Mouse (Mus musculus) hindbrain, embryonic 13.5 days (tissue): ENCODE results near the gene Edem2. TPM values are rescaled to one million over a fixed set of nuclear protein-coding genes. Genes with fewer than 3 reads are reported as not detected.
"Not testable (repeated sequence)": the region's sequence is repeated elsewhere in the genome, so short reads cannot be mapped to it uniquely, and the experiment has no call there.

ENCODE experiments used
- ATAC-seq: fragments of 200-750 bp; cut with Nextera tagmentation; 2 replicates; pipeline ENCODE4 v1.8.0; 2017; ENCODE audit warnings: moderate TSS enrichment; ENCODE audit not compliant: low FRiP score
- H3K27ac ChIP-seq: fragments of 300-500 bp; sonication (generic); 2 replicates; pipeline ENCODE4 v1.5.1; 2015; ENCODE audit warnings: inconsistent platforms, mild to moderate bottlenecking, moderate library complexity
- H3K27me3 ChIP-seq: fragments of 300-500 bp; sonication (generic); 2 replicates; pipeline ENCODE4 v1.6.1; 2015; ENCODE audit warnings: mild to moderate bottlenecking, inconsistent platforms
- H3K36me3 ChIP-seq: fragments of 300-500 bp; sonication (generic); 2 replicates; pipeline ENCODE4 v1.6.1; 2015; ENCODE audit warnings: mild to moderate bottlenecking, inconsistent platforms
- H3K4me1 ChIP-seq: fragments of 300-500 bp; sonication (generic); replicated peaks from 2 replicates; pipeline ENCODE4 v1.6.1; 2015; ENCODE audit warnings: inconsistent platforms
- H3K4me2 ChIP-seq: fragments of 300-500 bp; sonication (generic); 2 replicates; pipeline ENCODE4 v1.6.1; 2015; ENCODE audit warnings: inconsistent platforms, mild to moderate bottlenecking, moderate library complexity
- H3K4me3 ChIP-seq: fragments of 300-500 bp; sonication (generic); 2 replicates; pipeline ENCODE4 v1.5.1; 2015; ENCODE audit warnings: mild to moderate bottlenecking, inconsistent platforms
- H3K9ac ChIP-seq: fragments of 300-500 bp; sonication (generic); 2 replicates; pipeline ENCODE4 v1.6.1; 2015; ENCODE audit warnings: mild to moderate bottlenecking, inconsistent platforms
- H3K9me3 ChIP-seq: fragments of 300-500 bp; sonication (generic); 2 replicates; pipeline ENCODE4 v1.6.1; 2016; ENCODE audit warnings: inconsistent platforms
- WGBS: fragments of 180-500 bp; shearing (Covaris S2); methylation state at CpG from one replicate; pipeline ENCODE4 v1.1.7; 2015; 5-methylcytosine and 5-hydroxymethylcytosine counted together
- polyA plus RNA-seq: library from polyadenylated mRNA; unstranded; fragments of >200 nt; fragmentation: Nextera tagmentation; extraction: Ambion mirVana; gene quantifications from 2 replicates; pipeline ENCODE4 v1.2.1, GENCODE M21; 2015

Edem2 gene
- polyA plus RNA-seq, 1 experiment from 2014 or later: 45.3 TPM

DNA sequence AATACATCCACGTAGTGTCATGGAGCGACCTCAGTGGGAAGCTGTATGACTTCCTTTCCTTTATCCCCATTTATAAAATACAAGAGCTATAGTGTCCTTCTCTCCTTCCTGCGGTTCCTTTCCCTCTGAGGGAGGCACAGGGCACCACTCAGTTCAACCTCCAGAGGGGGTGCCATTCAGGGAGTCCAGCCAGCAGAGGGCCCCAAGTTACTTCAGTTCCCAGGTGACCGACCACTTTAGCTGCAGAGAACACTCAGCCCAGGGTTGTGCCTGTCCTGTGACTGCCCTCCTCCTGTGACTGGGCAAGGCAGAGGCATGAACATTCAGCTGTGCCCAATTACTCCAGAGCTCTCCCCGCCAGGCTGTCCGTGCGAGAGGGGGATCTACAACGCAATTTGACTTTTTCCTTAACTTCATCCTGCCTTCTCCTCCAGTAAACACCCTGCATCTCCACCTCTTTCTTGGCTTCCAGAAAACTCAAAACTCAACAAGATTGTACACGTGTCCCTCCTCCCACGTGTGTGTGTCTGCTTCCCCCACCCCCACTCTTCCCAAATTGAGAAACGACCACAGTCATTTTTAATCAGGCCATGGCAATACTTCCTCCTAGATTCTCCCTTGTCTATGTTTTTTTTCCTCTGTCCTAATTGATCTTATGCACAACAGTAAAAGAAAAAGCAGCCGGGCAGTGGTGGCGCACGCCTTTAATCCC, 27.7 kb upstream of the Edem2 start:
- no peak for ATAC-seq
- Histone ChIP-seq H3K9ac (no peak overlapping the region), H3K4me2 (no peak overlapping the region), H3K27me3 (peaks cover 13% of the 10 kb centered on the region; the same call in 1 of the 2 replicates), H3K4me1 (no peaks in the 10 kb centered on the region), H3K27ac (no peak overlapping the region), H3K36me3 (no peaks in the 10 kb centered on the region), H3K9me3 (no peaks in the 10 kb centered on the region), H3K4me3 (no peak overlapping the region)
- 66% methylated on average over 14 of the region's 14 CpGs for WGBS

DNA sequence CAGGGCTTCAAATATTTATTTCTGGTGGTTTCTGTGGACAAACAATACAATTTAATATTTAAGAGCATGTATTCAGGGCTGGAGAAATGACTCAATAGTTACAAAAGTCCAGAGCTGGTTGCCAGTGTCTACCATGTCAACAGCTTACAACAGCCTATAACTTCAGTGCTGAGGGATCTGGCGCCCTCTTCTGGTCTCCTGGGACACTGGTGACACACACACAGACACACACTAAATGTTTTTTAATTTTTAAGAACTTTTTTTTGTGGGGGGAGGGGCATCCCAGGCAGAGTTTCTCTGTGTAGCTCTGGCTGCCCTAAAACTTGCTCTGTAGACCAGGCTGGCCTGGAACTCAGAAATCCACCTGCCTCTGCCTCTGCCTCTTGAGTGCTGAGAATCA, 26.5 kb upstream of the Edem2 start:
- H3K27ac ChIP-seq: no peak overlapping the region
- H3K9ac ChIP-seq: no peak overlapping the region
- no peak for ATAC-seq
- H3K9me3 ChIP-seq: no peaks in the 10 kb centered on the region
- no peak overlapping the region for H3K4me3 ChIP-seq
- H3K4me2 ChIP-seq: no peak overlapping the region
- peaks cover 6% of the 10 kb centered on the region for H3K4me1 ChIP-seq
- peaks cover 25% of the 10 kb centered on the region for H3K27me3 ChIP-seq
- WGBS: 0% methylated on average over 1 of the region's 1 CpGs
- H3K36me3 ChIP-seq: no peaks in the 10 kb centered on the region

DNA sequence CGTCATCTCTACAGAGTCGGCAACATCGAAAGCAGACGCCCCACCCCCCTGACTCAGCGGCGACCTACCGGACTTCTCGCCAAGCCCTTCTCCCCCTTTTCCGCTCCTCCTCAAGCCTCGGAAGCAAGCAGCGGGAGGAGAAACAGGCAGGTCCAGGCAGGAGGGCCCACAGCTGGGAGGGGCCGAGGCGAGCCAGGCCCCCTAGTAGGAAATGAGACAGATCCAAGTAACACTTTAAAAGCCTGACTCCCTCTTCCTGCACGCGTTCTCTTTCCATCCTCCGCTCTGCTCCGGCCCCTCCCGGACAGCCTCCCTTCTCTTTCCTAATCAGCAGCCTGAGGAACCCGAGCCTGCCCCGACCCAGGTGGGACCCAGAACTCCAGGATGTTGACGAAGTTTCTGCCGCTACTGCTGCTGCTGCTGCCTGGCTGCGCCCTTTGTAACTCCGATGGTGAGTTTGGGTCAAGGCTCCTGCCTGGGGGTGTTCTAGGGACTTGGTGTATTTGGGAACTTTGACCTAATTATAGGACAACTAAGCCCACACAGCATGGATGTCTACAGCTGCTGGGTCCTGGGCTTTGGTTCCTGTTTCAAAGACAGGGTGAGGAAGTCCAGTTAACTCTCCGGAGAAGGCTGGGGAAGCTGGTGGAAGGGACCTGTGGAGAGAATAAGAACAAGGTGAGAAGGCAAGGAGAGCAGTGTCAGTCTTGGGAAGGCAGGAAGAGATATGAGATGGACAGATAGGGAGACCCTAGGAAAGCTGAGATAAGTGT, 21.9 kb upstream of the Edem2 start, which contains the start of gene Procr:
TSS of gene Procr (plus strand) at position 104 of the 773 bp plus-strand sequence.
- H3K27ac ChIP-seq: no peak within 1 kb of the TSS
- 3% methylated on average over 25 of the region's 25 CpGs for WGBS
- peaks cover 6% of the 10 kb centered on the region for H3K4me1 ChIP-seq
- no peak for ATAC-seq
- H3K4me2 ChIP-seq: peak within 1 kb of the TSS; percentile 54
- H3K4me3 ChIP-seq: peak within 1 kb of the TSS; percentile 23
- H3K36me3 ChIP-seq: no peaks in the 10 kb centered on the region
- H3K9ac ChIP-seq: peak within 1 kb of the TSS; percentile 58
- peaks cover 17% of the 10 kb centered on the region for H3K27me3 ChIP-seq
- H3K9me3 ChIP-seq: no peaks in the 10 kb centered on the region

DNA sequence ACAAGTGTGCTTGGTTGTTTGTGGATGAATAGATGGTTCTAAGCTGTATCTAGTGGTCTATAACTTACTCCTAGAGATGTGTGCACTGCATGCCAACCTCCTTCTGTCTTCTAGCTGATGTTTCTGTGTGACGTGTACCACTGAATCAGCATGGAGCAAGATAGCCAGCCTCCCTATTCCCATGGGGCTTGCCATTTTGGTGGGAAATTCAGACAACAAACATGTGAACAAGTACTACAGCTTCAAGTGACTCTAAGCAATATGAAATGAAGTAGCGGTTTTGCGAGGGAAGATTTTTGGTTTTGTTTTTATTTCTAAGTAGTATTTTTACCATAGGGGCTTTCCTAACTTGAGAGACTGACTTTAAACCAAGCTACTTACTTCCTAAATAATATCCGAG, 20.1 kb upstream of the Edem2 start:
- ATAC-seq: no peak
- Histone ChIP-seq H3K27ac (no peak overlapping the region), H3K36me3 (no peaks in the 10 kb centered on the region), H3K9ac (no peak overlapping the region), H3K4me2 (no peak overlapping the region), H3K27me3 (peaks cover 17% of the 10 kb centered on the region), H3K4me1 (peaks cover 6% of the 10 kb centered on the region), H3K4me3 (no peak overlapping the region), H3K9me3 (no peaks in the 10 kb centered on the region)
- 87% methylated on average over 4 of the region's 4 CpGs for WGBS

DNA sequence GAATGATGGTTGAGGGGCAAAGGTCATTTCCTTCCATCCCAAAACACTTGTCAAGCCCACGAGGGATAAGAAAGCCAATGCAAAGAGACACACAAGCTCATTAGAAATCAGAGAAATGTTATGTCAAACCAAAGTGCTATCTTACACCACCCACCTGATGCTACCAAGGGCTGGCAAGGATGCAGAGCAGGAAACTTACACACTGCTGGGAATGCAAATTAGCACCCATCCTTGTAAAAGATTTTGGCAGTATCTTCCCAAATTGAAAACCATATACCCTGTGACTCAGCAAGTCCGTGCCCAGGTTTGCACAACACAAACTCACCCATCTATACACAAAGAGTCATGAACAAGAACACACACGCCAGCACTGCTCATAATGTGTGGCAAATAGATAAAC, 16.2 kb upstream of the Edem2 start:
- no peak for ATAC-seq
- Histone ChIP-seq H3K4me2 (no peak overlapping the region), H3K27ac (no peak overlapping the region)

DNA sequence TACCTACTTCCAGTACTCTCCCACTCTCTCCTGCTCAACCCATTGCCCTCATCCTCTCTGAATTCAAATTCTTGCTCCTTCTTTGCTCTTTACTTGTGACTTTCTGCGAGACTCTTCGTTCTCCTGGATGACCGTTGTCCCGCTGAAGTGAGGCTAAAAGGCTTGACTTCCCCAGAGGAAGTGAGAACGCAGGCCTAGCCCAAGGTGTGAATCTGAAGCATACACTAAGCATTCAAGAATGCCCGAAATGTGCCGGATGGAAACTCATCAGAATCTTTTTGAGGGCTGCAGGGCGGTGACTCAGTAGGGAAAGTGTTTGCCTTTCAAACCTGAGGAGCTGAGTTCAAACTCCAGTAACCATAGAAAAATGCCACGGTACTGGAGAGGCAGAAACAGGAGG, 14.1 kb upstream of the Edem2 start:
- Histone ChIP-seq H3K9ac (no peak overlapping the region), H3K4me1 (no peaks in the 10 kb centered on the region), H3K36me3 (no peaks in the 10 kb centered on the region), H3K27ac (no peak overlapping the region), H3K4me3 (no peak overlapping the region), H3K4me2 (no peak overlapping the region), H3K9me3 (no peaks in the 10 kb centered on the region), H3K27me3 (no peaks in the 10 kb centered on the region)
- WGBS: 89% methylated on average over 9 of the region's 9 CpGs
- no peak for ATAC-seq

More for the DNA sequence above, 16.2 kb upstream of the Edem2 start:
- Histone ChIP-seq H3K9me3 (no peaks in the 10 kb centered on the region), H3K4me1 (no peaks in the 10 kb centered on the region), H3K27me3 (no peaks in the 10 kb centered on the region; the same call in 1 of the 2 replicates), H3K4me3 (no peak overlapping the region), H3K36me3 (no peaks in the 10 kb centered on the region), H3K9ac (no peak overlapping the region)
- WGBS: 67% methylated on average over 3 of the region's 3 CpGs

DNA sequence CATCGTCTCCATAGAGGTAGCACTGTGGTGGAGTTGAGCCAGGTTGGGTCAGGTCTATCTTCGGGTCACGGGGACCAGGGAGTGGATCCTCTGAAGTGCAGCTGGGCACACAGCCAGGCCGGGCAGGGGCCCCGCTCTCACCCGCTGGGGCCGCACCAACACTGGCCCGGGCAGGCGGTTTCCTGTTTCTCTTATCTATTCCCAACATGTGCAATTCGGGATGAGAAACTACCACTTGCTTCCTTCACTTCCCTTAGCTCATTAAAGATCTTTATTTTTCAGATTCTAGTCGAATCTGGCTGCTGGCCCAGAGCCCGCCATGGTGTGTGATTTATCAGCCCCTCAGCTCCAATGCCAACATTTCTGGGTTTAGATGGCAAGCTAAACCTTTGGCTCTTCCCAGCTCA, 13.7 kb upstream of the Edem2 start:
- no peak overlapping the region for H3K4me2 ChIP-seq
- H3K27ac ChIP-seq: no peak overlapping the region
- H3K36me3 ChIP-seq: no peaks in the 10 kb centered on the region
- no peaks in the 10 kb centered on the region for H3K27me3 ChIP-seq
- WGBS: 84% methylated on average over 12 of the region's 12 CpGs
- H3K4me1 ChIP-seq: no peaks in the 10 kb centered on the region
- ATAC-seq: no peak
- no peak overlapping the region for H3K4me3 ChIP-seq
- no peaks in the 10 kb centered on the region for H3K9me3 ChIP-seq
- H3K9ac ChIP-seq: no peak overlapping the region

DNA sequence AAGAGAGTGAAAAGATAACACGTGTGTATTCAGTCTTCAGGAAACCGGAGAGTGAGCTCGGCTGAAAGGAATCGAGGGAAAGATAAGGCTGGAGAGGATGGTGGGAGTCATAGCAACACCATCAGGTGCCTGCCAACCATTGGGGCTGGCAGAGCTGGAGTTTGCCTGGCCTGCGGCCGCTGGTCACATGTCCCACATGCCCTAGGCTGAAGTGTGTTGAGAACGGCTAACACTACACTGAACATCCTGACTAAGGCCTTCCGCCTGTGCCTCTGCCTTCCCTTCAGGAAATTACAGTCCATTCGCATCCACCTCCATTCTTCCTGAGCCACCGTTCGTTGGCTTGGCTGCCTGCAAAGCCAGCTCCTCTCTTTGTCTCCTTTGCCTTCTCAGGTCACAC, 12.9 kb upstream of the Edem2 start:
- Histone ChIP-seq H3K27ac (no peak overlapping the region), H3K27me3 (no peaks in the 10 kb centered on the region)
- 85% methylated on average over 11 of the region's 11 CpGs for WGBS

DNA sequence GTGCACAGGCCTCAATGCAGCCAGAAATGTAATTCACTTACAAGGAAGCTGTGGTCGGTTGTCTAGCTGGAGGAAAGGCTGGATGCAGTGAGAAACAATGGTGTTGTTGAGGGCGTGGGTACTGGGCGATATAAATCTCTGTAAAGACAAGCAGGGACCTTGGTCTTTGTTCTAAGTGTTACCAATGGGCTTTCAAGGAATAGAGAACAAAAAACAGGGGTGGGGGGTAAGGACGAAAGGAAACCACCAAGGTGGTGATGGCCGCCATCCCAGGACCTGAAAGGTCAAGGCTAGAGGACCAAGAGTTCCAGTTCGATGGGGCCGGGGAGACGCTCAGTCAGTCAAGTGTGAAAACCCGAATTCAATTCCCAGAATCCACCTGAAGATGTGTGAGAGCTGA, 8.5 kb upstream of the Edem2 start:
- Histone ChIP-seq H3K27ac (no peak overlapping the region), H3K4me3 (no peak overlapping the region), H3K9me3 (no peaks in the 10 kb centered on the region), H3K4me2 (no peak overlapping the region), H3K27me3 (no peaks in the 10 kb centered on the region), H3K4me1 (no peaks in the 10 kb centered on the region), H3K9ac (no peak overlapping the region), H3K36me3 (no peaks in the 10 kb centered on the region)
- ATAC-seq: no peak
- WGBS: 70% methylated on average over 9 of the region's 9 CpGs

More for the DNA sequence above, 12.9 kb upstream of the Edem2 start:
- H3K9me3 ChIP-seq: no peaks in the 10 kb centered on the region
- no peak overlapping the region for H3K4me3 ChIP-seq
- no peak overlapping the region for H3K9ac ChIP-seq
- H3K4me2 ChIP-seq: no peak overlapping the region
- no peaks in the 10 kb centered on the region for H3K4me1 ChIP-seq
- no peak for ATAC-seq
- no peaks in the 10 kb centered on the region for H3K36me3 ChIP-seq

DNA sequence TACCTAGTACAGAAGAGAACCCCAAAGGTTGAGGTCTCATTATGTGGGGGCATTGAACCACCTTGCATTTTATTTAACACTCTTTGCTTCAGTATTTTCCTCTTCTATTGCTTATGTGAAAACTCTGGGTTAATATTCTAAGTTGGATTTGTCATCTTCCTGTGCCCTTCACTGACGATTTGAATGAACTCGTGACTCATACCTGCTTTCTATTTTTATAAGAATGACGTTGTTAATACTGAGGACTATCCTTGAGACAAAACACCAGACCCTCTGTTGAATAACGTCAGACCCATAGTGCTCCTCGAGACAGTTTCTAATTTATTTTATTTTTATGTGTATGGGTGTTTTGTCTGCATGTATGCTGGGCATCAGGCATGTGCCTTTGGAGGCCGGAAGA, 7.7 kb upstream of the Edem2 start:
- WGBS: 88% methylated on average over 6 of the region's 6 CpGs
- Histone ChIP-seq H3K36me3 (no peaks in the 10 kb centered on the region), H3K27me3 (no peaks in the 10 kb centered on the region), H3K4me3 (no peak overlapping the region), H3K4me1 (no peaks in the 10 kb centered on the region), H3K4me2 (no peak overlapping the region), H3K27ac (no peak overlapping the region), H3K9ac (no peak overlapping the region), H3K9me3 (no peaks in the 10 kb centered on the region)
- no peak for ATAC-seq

DNA sequence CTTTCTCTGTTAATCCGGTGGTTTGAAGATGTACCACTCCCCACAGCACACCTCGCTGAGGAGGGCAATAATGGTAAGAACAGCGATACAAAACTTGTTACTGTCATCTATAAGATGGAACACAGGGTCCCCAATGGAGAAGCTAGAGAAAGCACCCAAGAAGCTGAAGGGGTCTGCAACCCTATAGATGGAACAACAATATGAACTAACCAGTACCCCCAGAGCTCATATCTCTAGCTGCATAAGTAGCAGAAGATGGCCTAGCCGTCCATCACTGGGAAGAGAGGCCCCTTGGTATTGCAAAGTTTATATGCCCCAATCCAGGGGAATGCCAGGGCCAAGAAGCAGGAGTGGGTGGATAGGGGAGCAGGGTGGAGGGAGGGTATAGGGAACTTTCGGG, 6.5 kb upstream of the Edem2 start, which contains the start of gene Gm17581:
TSS of gene Gm17581 (minus strand) at position 101 of the 400 bp plus-strand sequence.
- not testable (repeated sequence) for H3K4me2 ChIP-seq, H3K4me3 ChIP-seq, H3K36me3 ChIP-seq, H3K9ac ChIP-seq, H3K27ac ChIP-seq, H3K4me1 ChIP-seq, H3K27me3 ChIP-seq, H3K9me3 ChIP-seq, ATAC-seq
- WGBS: 90% methylated on average over 5 of the region's 5 CpGs

DNA sequence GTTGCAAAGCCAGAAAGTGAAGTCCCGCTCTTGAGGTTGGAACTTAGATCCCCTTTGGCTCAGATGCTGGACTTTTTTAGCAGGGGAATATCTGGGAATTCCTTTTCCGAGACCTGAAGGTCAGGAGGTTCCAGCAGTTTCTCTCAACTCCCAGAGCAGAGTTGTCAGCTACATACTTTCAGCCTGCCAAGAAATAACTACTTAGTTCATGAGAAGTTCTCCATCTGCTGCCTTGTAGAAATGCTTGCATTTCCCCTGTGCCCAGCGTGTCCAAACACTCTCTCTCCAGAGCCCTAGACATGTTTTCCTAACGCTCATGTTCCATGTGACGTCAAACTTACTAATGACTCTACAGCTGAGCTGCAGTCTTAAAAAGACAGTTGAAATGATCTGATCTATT, 5.8 kb upstream of the Edem2 start:
- Histone ChIP-seq H3K4me3 (no peak overlapping the region), H3K9me3 (no peaks in the 10 kb centered on the region), H3K4me1 (no peaks in the 10 kb centered on the region), H3K27me3 (0 out of 2 replicates have a peak, but pooled peaks cover 5% of the 10 kb centered on the region), H3K27ac (no peak overlapping the region), H3K4me2 (no peak overlapping the region), H3K36me3 (no peaks in the 10 kb centered on the region), H3K9ac (no peak overlapping the region)
- WGBS: 88% methylated on average over 5 of the region's 5 CpGs
- ATAC-seq: no peak
